Mouse (Mus musculus) embryonic facial prominence, embryonic 13.5 days (tissue): Measurements from ENCODE around the gene Parp16. TPM values are rescaled to one million over a fixed set of nuclear protein-coding genes. Genes with fewer than 3 reads are reported as not detected.

Experiments used
- ATAC-seq: fragments of 200-750 bp; cut with Nextera tagmentation; 2 replicates; pipeline ENCODE4 v1.8.0; 2017; ENCODE audit warnings: low read depth; ENCODE audit not compliant: insufficient number of reproducible peaks, insufficient read depth, low FRiP score, low TSS enrichment
- H3K27ac ChIP-seq: fragments of 300-500 bp; sonication (generic); 2 replicates; pipeline ENCODE4 v1.5.1; 2015; ENCODE audit warnings: moderate library complexity, mild to moderate bottlenecking, inconsistent platforms
- H3K27me3 ChIP-seq: fragments of 300-500 bp; sonication (generic); 2 replicates; pipeline ENCODE4 v1.6.1; 2015; ENCODE audit warnings: mild to moderate bottlenecking, inconsistent platforms
- H3K36me3 ChIP-seq: fragments of 300-500 bp; sonication (generic); 2 replicates; pipeline ENCODE4 v1.6.1; 2015; ENCODE audit warnings: mild to moderate bottlenecking, inconsistent platforms
- H3K4me1 ChIP-seq: fragments of 300-500 bp; sonication (generic); 2 replicates; pipeline ENCODE4 v1.6.1; 2015; ENCODE audit warnings: inconsistent platforms
- H3K4me2 ChIP-seq: fragments of 300-500 bp; sonication (generic); 2 replicates; pipeline ENCODE4 v1.6.1; 2015; ENCODE audit warnings: moderate library complexity, mild to moderate bottlenecking, inconsistent platforms
- H3K4me3 ChIP-seq: fragments of 300-500 bp; sonication (generic); 2 replicates; pipeline ENCODE4 v1.5.1; 2015; ENCODE audit warnings: mild to moderate bottlenecking, inconsistent platforms
- H3K9ac ChIP-seq: fragments of 300-500 bp; sonication (generic); 2 replicates; pipeline ENCODE4 v1.6.1; 2015; ENCODE audit warnings: mild to moderate bottlenecking, inconsistent platforms
- H3K9me3 ChIP-seq: fragments of 300-500 bp; sonication (generic); 2 replicates; pipeline ENCODE4 v1.6.1; 2016; ENCODE audit warnings: inconsistent platforms
- WGBS: fragments of 180-500 bp; shearing (Covaris S2); methylation state at CpG from one replicate; pipeline ENCODE4 v1.1.7; 2015; ENCODE audit warnings: mixed read lengths; 5-methylcytosine and 5-hydroxymethylcytosine counted together
- polyA plus RNA-seq: library from polyadenylated mRNA; unstranded; fragments of >200 nt; fragmentation: Nextera tagmentation; extraction: Ambion mirVana; gene quantifications from 2 replicates; pipeline ENCODE4 v1.2.1, GENCODE M21; 2015

Gene Parp16
- polyA plus RNA-seq, 1 experiment from 2014 or later, result 7.1 TPM

DNA sequence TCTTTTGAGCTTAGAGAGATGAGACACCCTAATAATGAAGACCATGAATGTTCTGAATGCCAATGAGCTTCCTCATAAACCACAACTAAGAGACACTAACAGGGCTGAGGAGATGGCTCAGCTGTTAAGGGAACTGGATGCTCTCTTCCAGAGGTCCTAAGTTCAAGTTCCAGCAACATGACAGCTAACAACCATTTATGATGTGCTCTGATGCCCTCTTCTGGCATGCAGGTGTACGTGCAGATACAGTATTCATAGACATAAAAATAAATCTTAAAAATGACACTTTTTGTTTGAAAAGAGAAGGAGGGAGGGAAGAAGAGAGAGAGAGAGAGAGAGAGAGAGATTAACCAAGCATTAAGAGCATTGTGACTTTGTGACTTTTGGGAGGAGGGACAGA, 30.3 kb upstream of the Parp16 start:
- Histone ChIP-seq H3K4me3 (no peak overlapping the region), H3K36me3 (no peaks in the 10 kb centered on the region), H3K27me3 (peaks cover 31% of the 10 kb centered on the region), H3K27ac (no peak overlapping the region), H3K9me3 (no peaks in the 10 kb centered on the region), H3K4me2 (no peak overlapping the region), H3K4me1 (peaks cover 32% of the 10 kb centered on the region), H3K9ac (no peak overlapping the region)
- ATAC-seq, result no peak
- 16% methylated on average over 1 of the region's 1 CpGs for whole genome bisulfite sequencing

DNA sequence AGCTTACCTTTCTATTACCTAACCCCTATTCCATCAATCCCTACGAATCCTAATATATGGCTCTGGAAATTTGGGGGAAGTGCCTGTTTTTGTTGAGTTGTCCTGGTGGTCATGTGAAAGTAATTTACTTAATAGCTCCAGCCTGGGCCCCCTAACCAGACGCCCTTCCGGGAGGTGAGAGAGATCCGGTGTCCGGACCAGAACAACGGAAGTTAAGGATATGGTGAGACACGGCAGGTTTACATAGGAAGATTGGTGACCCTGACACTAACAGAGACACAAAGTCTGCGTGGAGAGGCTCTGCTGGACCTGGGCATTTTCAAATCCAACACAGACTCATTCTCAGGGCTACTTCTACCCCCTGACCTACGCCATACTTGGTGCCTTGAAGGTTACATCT, 28.8 kb upstream of the Parp16 start:
- no peak overlapping the region for H3K4me3 ChIP-seq
- 22% methylated on average over 9 of the region's 9 CpGs for WGBS
- H3K9ac ChIP-seq, result no peak overlapping the region
- no peak overlapping the region for H3K4me2 ChIP-seq
- H3K27ac ChIP-seq, result no peak overlapping the region
- no peaks in the 10 kb centered on the region for H3K9me3 ChIP-seq
- H3K4me1 ChIP-seq, result peaks cover 32% of the 10 kb centered on the region
- ATAC-seq, result no peak
- H3K36me3 ChIP-seq, result no peaks in the 10 kb centered on the region
- peaks cover 28% of the 10 kb centered on the region for H3K27me3 ChIP-seq

DNA sequence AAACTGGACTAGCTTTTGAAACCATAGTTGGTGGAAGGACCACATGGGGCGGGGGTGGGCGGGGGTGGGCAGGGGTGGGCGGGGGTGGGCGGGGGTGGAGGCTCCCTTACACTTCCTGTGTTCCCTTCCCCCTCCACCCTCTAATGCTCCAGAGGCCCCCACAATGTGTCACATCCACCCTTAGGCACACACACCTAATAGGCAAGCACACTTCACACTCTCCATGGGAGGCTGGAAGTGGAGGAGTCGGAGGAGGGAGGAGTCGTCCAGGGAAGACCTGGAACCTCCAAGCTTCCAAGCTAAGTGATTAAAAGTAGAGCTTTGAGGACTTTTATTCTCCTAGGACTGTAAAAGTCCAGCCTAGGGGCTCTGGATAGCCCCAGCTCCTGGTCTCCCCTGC, 26.6 kb upstream of the Parp16 start:
- H3K9ac ChIP-seq, result no peak overlapping the region
- no peaks in the 10 kb centered on the region for H3K9me3 ChIP-seq
- peaks cover 8% of the 10 kb centered on the region for H3K27me3 ChIP-seq
- 48% methylated on average over 5 of the region's 6 CpGs for WGBS
- ATAC-seq, result no peak
- no peak overlapping the region for H3K27ac ChIP-seq
- H3K4me1 ChIP-seq, result peaks cover 19% of the 10 kb centered on the region
- no peaks in the 10 kb centered on the region for H3K36me3 ChIP-seq
- H3K4me3 ChIP-seq, result no peak overlapping the region
- H3K4me2 ChIP-seq, result no peak overlapping the region

- Histone ChIP-seq H3K9me3 (no peaks in the 10 kb centered on the region), H3K4me1 (peaks cover 18% of the 10 kb centered on the region), H3K36me3 (no peaks in the 10 kb centered on the region), H3K4me2 (no peak overlapping the region), H3K27me3 (peaks cover 4% of the 10 kb centered on the region), H3K27ac (no peak overlapping the region), H3K4me3 (no peak overlapping the region), H3K9ac (no peak overlapping the region)
- ATAC-seq, result no peak
- 39% methylated on average over 4 of the region's 4 CpGs for WGBS
These were observed 26.2 kb upstream of the Parp16 start for GRCm38 (mm10) chr9:65168952-65169351.

GRCm38 (mm10) chr9:65172654-65173053, 22.5 kb upstream of the Parp16 start:
- no peaks in the 10 kb centered on the region for H3K27me3 ChIP-seq

DNA sequence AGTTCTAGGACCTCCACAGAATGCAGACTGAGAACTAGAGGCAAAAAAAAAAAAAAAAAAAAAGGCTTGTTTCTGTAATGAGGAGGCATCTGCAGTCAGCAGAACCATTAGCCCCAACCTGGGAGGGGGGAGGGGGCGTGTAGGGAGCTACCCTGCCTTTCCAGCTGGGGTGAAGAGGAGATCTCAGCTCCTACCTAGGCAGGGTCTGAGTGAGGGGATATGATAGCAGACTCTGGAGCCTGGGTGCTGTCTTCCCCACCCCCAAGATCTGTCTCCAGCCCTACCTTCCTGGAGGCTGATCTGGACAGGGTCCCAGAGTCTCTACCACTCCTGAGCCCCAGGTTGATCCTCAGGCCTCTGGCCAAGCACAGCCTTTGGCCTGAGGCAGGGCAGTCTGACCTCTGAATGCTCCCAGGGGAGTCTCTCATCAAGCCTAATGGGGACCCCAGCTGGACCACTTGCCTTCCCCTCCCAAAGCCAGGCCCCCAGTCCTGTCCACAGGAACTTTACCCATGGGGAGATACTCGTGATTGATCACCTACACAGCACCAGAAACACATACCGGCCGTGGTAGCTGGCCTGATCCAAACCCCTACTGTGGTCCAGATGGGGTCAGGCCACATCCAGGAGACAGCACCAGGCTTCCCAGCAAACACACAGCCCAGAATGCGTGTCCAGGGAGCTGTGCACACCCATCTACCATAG, 19.8 kb upstream of the Parp16 start:
- Histone ChIP-seq H3K27ac (peak overlapping the region; percentile 41; the same call in 1 of the 2 replicates), H3K9ac (peak overlapping the region; percentile 22; the same call in 1 of the 2 replicates), H3K4me3 (no peak overlapping the region), H3K4me1 (peaks cover 49% of the 10 kb centered on the region), H3K27me3 (no peaks in the 10 kb centered on the region), H3K9me3 (no peaks in the 10 kb centered on the region), H3K4me2 (no peak overlapping the region), H3K36me3 (no peaks in the 10 kb centered on the region)
- ATAC-seq, result no peak
- 35% methylated on average over 5 of the region's 5 CpGs for WGBS

More at GRCm38 (mm10) chr9:65172654-65173053, 22.5 kb upstream of the Parp16 start:
- Histone ChIP-seq H3K27ac (no peak overlapping the region), H3K9ac (no peak overlapping the region), H3K4me1 (peaks cover 34% of the 10 kb centered on the region), H3K4me3 (no peak overlapping the region), H3K36me3 (no peaks in the 10 kb centered on the region), H3K9me3 (no peaks in the 10 kb centered on the region), H3K4me2 (no peak overlapping the region)
- WGBS, result 30% methylated on average over 9 of the region's 9 CpGs
- no peak for ATAC-seq

GRCm38 (mm10) chr9:65175939-65176871, 18.9 kb upstream of the Parp16 start:
- no peak for ATAC-seq
- Histone ChIP-seq H3K36me3 (peaks cover 3% of the 10 kb centered on the region; the same call in 1 of the 2 replicates), H3K4me3 (no peak overlapping the region), H3K27ac (peak overlapping the region; percentile 41; the same call in 1 of the 2 replicates), H3K9me3 (no peaks in the 10 kb centered on the region), H3K9ac (peak overlapping the region; percentile 22; the same call in 1 of the 2 replicates), H3K4me2 (no peak overlapping the region), H3K27me3 (no peaks in the 10 kb centered on the region), H3K4me1 (peaks cover 50% of the 10 kb centered on the region)
- WGBS, result 34% methylated on average over 9 of the region's 9 CpGs

GRCm38 (mm10) chr9:65177497-65177896, 17.7 kb upstream of the Parp16 start:
- Histone ChIP-seq H3K4me3 (no peak overlapping the region), H3K36me3 (peaks cover 16% of the 10 kb centered on the region), H3K4me2 (no peak overlapping the region), H3K27ac (no peak overlapping the region), H3K4me1 (peaks cover 50% of the 10 kb centered on the region), H3K9me3 (no peaks in the 10 kb centered on the region), H3K27me3 (no peaks in the 10 kb centered on the region), H3K9ac (no peak overlapping the region)
- WGBS, result 64% methylated on average over 3 of the region's 3 CpGs
- ATAC-seq, result no peak

DNA sequence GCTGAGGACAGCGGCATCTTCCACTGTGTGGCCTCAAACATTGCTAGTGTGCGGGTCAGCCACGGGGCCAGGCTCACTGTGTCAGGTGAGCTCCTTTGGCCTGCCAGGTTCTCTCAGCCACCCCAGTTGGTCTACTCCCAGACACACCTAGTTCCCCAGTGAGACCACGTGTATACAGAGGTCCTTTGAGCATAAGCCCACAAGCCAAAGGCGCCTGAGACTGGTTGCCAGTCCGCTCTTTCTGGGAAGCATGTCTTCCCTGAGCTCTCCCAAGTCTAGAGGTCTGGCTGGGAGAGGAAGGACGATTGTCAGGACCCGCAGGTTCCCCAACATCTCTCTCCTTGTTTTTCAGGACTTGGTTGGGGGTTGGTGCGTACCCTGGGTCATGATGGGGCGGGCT, 17.2 kb upstream of the Parp16 start:
- no peak overlapping the region for H3K4me2 ChIP-seq
- H3K4me3 ChIP-seq, result no peak overlapping the region
- H3K36me3 ChIP-seq, result peaks cover 19% of the 10 kb centered on the region
- ATAC-seq, result no peak
- no peak overlapping the region for H3K27ac ChIP-seq
- H3K9ac ChIP-seq, result peak overlapping the region; percentile 47; the same call in 1 of the 2 replicates
- H3K9me3 ChIP-seq, result no peaks in the 10 kb centered on the region
- H3K4me1 ChIP-seq, result peaks cover 50% of the 10 kb centered on the region
- 56% methylated on average over 10 of the region's 10 CpGs for WGBS
- H3K27me3 ChIP-seq, result no peaks in the 10 kb centered on the region

DNA sequence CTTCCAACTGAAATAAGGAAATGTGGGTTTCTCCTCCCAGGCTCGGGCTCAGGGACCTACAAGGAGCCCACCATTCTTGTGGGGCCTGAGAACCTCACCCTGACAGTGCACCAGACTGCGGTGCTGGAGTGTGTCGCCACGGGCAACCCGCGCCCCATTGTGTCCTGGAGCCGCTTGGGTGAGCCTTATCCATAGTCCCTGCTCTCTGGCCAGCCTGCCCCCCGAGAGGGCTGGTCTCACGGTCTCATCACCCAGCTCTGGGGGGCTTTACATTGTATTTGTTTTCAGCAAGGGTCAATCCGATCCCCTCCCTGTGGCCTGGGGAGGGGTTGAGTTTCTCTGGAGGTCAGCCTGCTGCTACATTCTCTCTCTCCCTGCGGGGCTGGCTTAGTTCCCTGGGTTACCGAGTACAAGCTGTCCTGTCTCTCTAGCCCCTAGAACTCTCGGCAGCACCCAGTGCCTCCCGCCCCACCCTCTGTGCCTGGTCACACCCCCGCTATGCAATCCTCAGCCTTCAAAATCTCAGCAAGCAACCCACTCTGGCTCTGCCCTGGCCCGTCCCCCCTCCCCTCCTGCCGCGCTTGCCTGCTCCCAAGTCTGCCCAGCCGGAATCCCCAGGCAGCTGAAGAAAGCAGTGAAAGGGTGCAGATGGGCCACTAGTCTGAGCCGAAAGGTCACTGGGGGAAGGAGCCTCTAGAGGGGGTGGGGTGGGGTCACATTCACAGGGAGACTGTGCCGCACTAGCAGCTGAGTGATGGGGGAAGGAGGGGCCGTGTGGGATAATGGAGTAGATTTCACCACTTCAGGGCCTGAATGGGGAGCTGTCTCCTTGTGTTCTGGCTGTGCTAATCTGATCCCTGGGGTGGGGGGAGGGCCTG, 16.6 kb upstream of the Parp16 start:
- Histone ChIP-seq H3K9me3 (no peaks in the 10 kb centered on the region), H3K4me2 (peak overlapping the region; percentile 52), H3K9ac (peak overlapping the region; percentile 47), H3K27ac (peak overlapping the region; percentile 44; the same call in 1 of the 2 replicates), H3K27me3 (no peaks in the 10 kb centered on the region), H3K4me1 (peaks cover 50% of the 10 kb centered on the region), H3K4me3 (peak overlapping the region; percentile 13; the same call in 1 of the 2 replicates), H3K36me3 (peaks cover 19% of the 10 kb centered on the region)
- WGBS, result 10% methylated on average over 22 of the region's 22 CpGs
- no peak for ATAC-seq
